Mouse (Mus musculus) cortical plate, adult 2 months (tissue): ENCODE results near the gene Gpr176.

Experiments used
- CTCF ChIP-seq: fragments of 200-500 bp; IDR thresholded peaks from 2 replicates; pipeline ENCODE4 v1.5.1; 2011; ENCODE audit warnings: mild to moderate bottlenecking, control low read depth, low read length; ENCODE audit not compliant: insufficient read depth; ENCODE audit errors: extremely low read depth
- POLR2A ChIP-seq: fragments of 200-500 bp; IDR thresholded peaks from 2 replicates; pipeline ENCODE4 v1.6.1; 2011; ENCODE audit warnings: mild to moderate bottlenecking, low read length, control low read depth; ENCODE audit not compliant: insufficient read depth; ENCODE audit errors: extremely low read depth

DNA sequence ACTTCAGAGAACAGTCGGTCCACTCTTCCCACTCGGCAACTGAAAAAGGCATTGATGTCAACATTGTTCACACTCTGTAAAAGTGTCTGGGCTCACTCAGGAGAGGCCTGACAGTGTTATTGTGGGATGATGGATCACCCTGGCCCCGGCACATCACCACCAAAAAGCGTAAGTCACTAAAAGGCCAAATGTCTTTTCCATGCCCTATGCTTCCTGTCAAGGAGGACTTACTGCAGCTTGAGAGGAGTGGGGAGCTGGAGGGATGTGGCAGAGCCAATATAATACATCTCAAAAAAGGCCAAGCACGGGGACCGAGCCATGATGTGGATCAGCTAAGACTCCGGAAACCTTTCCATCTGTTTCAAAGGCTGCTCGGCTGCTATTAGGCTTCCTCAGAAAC lies 118.7 kb downstream of the Gpr176 start:
- TF ChIP-seq POLR2A: no peak
- TF ChIP-seq CTCF: no peak
